Mouse (Mus musculus) hematopoietic stem cell, adult 5-6 weeks (primary cell): ENCODE measurements around the gene Taar6. TPM values are rescaled to one million over a fixed set of nuclear protein-coding genes. Genes with fewer than 3 reads are reported as not detected.

Experiments used
- ATAC-seq, 2 experiments: fragments of 125-278 bp in 1 of 2; replicated peaks in 1 of 2; 2 replicates each; pipeline ENCODE4 v1.8.0; 2016 to 2017; ENCODE audit warnings: inconsistent platforms in 2 of 2, mild to moderate bottlenecking in 2 of 2, moderate number of reproducible peaks in 2 of 2, low read depth in 1 of 2, moderate TSS enrichment in 1 of 2; ENCODE audit not compliant: low FRiP score in 2 of 2, poor library complexity in 2 of 2, severe bottlenecking in 2 of 2, insufficient read depth in 1 of 2, low TSS enrichment in 1 of 2
- total RNA-seq: library from RNA; stranded (forward); fragments of 172-1452, 232-1000 nt; gene quantifications from 2 replicates; pipeline ENCODE4 v1.2.3, GENCODE M21; 2017

Taar6 gene
- total RNA-seq, 1 experiment from 2014 or later: not detected

DNA sequence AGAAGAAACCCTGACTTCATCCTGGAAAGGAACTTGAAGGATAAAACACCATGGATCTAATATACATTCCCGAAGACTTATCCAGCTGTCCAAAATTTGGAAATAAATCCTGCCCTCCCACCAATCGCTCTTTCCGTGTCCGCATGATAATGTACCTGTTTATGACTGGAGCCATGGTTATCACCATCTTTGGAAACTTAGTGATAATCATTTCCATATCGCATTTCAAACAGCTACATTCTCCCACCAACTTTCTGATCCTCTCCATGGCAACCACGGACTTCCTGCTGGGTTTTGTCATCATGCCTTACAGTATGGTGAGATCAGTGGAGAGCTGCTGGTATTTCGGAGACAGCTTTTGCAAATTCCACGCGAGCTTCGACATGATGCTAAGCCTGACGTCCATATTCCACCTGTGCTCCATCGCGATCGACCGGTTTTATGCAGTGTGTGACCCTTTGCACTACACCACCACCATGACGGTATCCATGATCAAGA, 35.9 kb downstream of the Taar6 start, which contains the start of gene Taar3:
Taar3 (plus strand) TSS at position 51 of the 498 bp plus-strand sequence.
- ATAC-seq: no peak

DNA sequence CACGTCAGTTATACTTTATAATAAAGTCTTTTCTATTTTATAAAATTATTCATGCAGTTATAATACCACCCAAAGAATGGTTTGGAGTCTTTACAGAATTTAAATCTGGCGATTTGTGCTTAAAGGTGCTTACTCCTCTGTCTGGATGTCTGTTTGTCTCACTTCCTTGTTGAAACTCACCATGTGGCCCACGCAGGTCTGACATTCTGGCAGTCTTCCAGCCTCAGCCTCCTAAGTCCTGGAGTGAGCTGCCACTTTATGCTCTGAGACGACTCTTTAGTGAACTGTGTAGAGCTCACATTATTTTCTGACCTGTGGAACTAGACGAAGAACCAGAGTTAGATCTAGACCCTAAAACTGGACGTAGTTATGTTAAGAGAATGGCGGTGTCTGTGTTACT, 37.4 kb downstream of the Taar6 start:
- ATAC-seq: 0 out of 4 replicates have a peak, but pooled peaks of 1 of the 2 experiments have one; percentile 29

DNA sequence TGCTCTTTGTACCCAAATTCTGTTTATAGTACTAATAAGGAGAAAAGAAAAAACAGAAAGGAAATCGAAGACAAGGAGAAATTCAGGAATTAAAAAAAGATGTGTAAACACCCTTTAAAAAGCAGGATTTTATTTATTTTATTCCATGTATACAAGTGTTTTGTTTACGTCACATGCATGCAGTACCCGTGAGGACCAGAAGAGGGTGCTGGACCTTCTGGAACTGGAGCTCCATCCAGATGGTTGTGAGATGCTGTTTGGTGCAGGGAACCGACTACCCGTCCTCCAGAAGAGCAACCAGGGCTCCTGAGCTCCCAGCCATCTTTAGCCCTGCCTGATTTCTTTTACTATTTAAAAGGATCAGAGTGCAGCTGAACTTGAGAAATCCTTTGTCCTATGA, 43.0 kb downstream of the Taar6 start:
- no peak for ATAC-seq

DNA sequence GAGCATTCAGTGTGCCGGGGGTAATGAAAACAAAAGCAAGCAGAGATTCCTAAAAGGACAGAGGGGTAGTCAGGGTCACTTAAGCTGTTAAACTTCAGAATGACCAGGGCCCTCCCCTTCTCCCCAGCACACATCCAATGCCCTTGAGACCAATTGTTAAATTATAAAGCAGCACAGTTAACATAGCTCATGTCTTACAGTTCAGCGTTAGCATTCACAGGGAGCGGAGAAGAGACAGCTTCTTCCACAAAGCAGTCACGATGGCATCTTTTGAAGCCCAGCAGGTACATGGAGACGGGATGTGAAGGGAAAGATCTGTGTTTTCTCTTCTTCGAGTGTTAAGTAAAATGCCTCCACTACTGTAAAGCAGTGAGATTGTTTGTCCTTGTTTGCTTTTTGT, 47.1 kb downstream of the Taar6 start, which contains the start of gene Taar2:
Taar2 (plus strand) TSS at position 261 of the 400 bp plus-strand sequence.
- no peak for ATAC-seq

DNA sequence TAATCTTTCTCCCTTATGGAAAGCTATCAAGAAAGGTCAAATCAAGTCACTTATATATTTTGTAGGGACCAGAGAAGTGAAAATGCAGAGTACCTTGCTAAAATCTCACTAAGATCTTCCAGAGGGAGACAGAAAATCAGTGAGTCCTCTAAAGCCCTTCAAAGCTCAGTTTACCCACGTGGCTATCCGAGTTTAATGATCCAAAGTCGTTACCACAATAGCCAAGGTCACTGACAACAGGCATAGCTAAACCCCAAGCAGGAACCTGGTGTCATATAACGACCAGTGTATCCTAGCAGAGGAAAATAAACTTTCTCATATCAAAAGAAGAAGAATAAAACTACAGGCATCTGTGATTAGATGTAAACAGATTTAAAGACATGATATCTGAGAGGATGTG, 47.8 kb downstream of the Taar6 start:
- no peak for ATAC-seq

Other genes with a start within 250 kb of the Taar6 start
- gene Rps12, start 198.4 kb downstream of the Taar6 start, total RNA-seq: 1,082 and 2,100 TPM in 2 replicates
- gene Slc18b1, start 188.7 kb downstream of the Taar6 start, total RNA-seq: 1.2 and 2.4 TPM in 2 replicates
- 1.0 TPM in 1 of 2 replicates, not detected in the other for gene Vnn3, start 134.2 kb downstream of the Taar6 start, total RNA-seq
- 2.7 and 2.9 TPM in 2 replicates for gene Vnn1, start 91.0 kb downstream of the Taar6 start, total RNA-seq
- gene Taar1, start 65.3 kb downstream of the Taar6 start, total RNA-seq: not detected in 2 replicates
- not detected in 2 replicates for gene Taar2, start 47.1 kb downstream of the Taar6 start, total RNA-seq
- not detected in 2 replicates for gene Taar3, start 36.1 kb downstream of the Taar6 start, total RNA-seq
- not detected in 2 replicates for gene Taar4, start 25.2 kb downstream of the Taar6 start, total RNA-seq
- gene Taar5, start 14.9 kb downstream of the Taar6 start, total RNA-seq: not detected in 2 replicates
- not detected in 2 replicates for gene Taar7a, start 7.8 kb upstream of the Taar6 start, total RNA-seq
- gene Taar7b, start 14.3 kb upstream of the Taar6 start, total RNA-seq: not detected in 2 replicates
- gene Taar7d, start 41.6 kb upstream of the Taar6 start, total RNA-seq: not detected in 2 replicates
- gene Taar7e, start 52.0 kb upstream of the Taar6 start, total RNA-seq: not detected in 2 replicates
- gene Taar7f, start 63.9 kb upstream of the Taar6 start, total RNA-seq: not detected in 2 replicates
- gene Taar8a, start 90.9 kb upstream of the Taar6 start, total RNA-seq: not detected in 2 replicates
- not detected in 2 replicates for gene Taar8b, start 106.6 kb upstream of the Taar6 start, total RNA-seq
- gene Taar8c, start 116.3 kb upstream of the Taar6 start, total RNA-seq: not detected in 2 replicates
- gene Taar9, start 123.9 kb upstream of the Taar6 start, total RNA-seq: not detected in 2 replicates
- 38.7 and 44.2 TPM in 2 replicates for gene Stx7, start 163.7 kb upstream of the Taar6 start, total RNA-seq
- not detected in 2 replicates for gene Moxd1, start 237.9 kb upstream of the Taar6 start, total RNA-seq